Mouse (Mus musculus) stomach, embryonic 16.5 days (tissue): ENCODE data around the gene Cyp4a10. TPM values are rescaled to one million over a fixed set of nuclear protein-coding genes. Genes with fewer than 3 reads are reported as not detected.
"Not testable (repeated sequence)": the region's sequence is repeated elsewhere in the genome, so short reads cannot be mapped to it uniquely, and the experiment has no call there.

Experiments used
- ATAC-seq: fragments of 200-750 bp; cut with Nextera tagmentation; 2 replicates; pipeline ENCODE4 v1.8.0; 2017; ENCODE audit warnings: moderate number of reproducible peaks, moderate TSS enrichment; ENCODE audit not compliant: insufficient read depth, low FRiP score
- H3K27ac ChIP-seq: fragments of 300-500 bp; sonication (generic); 2 replicates; pipeline ENCODE4 v1.5.1; 2014; ENCODE audit warnings: low read length
- H3K27me3 ChIP-seq: fragments of 300-500 bp; sonication (generic); 2 replicates; pipeline ENCODE4 v1.6.1; 2014; ENCODE audit warnings: low read length, control low read depth, mixed read lengths; ENCODE audit not compliant: control insufficient read depth, insufficient read depth
- H3K36me3 ChIP-seq: fragments of 300-500 bp; sonication (generic); 2 replicates; pipeline ENCODE4 v1.6.1; 2014; ENCODE audit warnings: low read length; ENCODE audit not compliant: control insufficient read depth, insufficient read depth
- H3K4me1 ChIP-seq: fragments of 300-500 bp; sonication (generic); 2 replicates; pipeline ENCODE4 v1.6.1; 2014; ENCODE audit warnings: low read length, control low read depth, mixed read lengths; ENCODE audit not compliant: control insufficient read depth, insufficient read depth
- H3K4me2 ChIP-seq: fragments of 300-500 bp; sonication (generic); 2 replicates; pipeline ENCODE4 v1.6.1; 2014; ENCODE audit warnings: low read depth, low read length, mixed read lengths
- H3K4me3 ChIP-seq: fragments of 300-500 bp; sonication (generic); replicated peaks from 2 replicates; pipeline ENCODE4 v1.5.1; 2014; ENCODE audit warnings: mild to moderate bottlenecking, low read length
- H3K9ac ChIP-seq: fragments of 300-500 bp; sonication (generic); 2 replicates; pipeline ENCODE4 v1.6.1; 2014; ENCODE audit warnings: low read length
- H3K9me3 ChIP-seq: fragments of 300-500 bp; sonication (generic); replicated peaks from 2 replicates; pipeline ENCODE4 v1.6.1; 2016; ENCODE audit warnings: low read length, control low read depth; ENCODE audit not compliant: control insufficient read depth
- WGBS: fragments of 180-500 bp; shearing (Covaris S2); extraction: QIAGEN DNeasy Blood & Tissue Kit; methylation state at CpG from one replicate; pipeline ENCODE4 v1.1.7; 2014; 5-methylcytosine and 5-hydroxymethylcytosine counted together
- polyA plus RNA-seq: library from polyadenylated mRNA; unstranded; fragments of >200 nt; fragmentation: Nextera tagmentation; extraction: Ambion mirVana; gene quantifications from 2 replicates; pipeline ENCODE4 v1.2.1, GENCODE M21; 2015

Gene Cyp4a10
- polyA plus RNA-seq, 1 experiment from 2014 or later: 0.08 TPM

- H3K4me3 ChIP-seq: no peak overlapping the region
- WGBS: 45% methylated on average over 1 of the region's 1 CpGs
- H3K9me3 ChIP-seq: no peaks in the 10 kb centered on the region
- no peaks in the 10 kb centered on the region for H3K4me1 ChIP-seq
- no peaks in the 10 kb centered on the region for H3K27me3 ChIP-seq
- no peak overlapping the region for H3K9ac ChIP-seq
- no peak overlapping the region for H3K4me2 ChIP-seq
- H3K27ac ChIP-seq: no peak overlapping the region
- no peak for ATAC-seq
- H3K36me3 ChIP-seq: no peaks in the 10 kb centered on the region
Observed at GRCm38 (mm10) chr4:115545101-115545500, 27.0 kb downstream of the Cyp4a10 start.

GRCm38 (mm10) chr4:115546141-115546828 is 28.2 kb downstream of the Cyp4a10 start:
- 60% methylated on average over 2 of the region's 2 CpGs for WGBS
- Histone ChIP-seq H3K4me2 (no peak overlapping the region), H3K4me3 (no peak overlapping the region), H3K9ac (no peak overlapping the region), H3K36me3 (no peaks in the 10 kb centered on the region), H3K9me3 (no peaks in the 10 kb centered on the region), H3K27me3 (no peaks in the 10 kb centered on the region), H3K27ac (no peak overlapping the region), H3K4me1 (no peaks in the 10 kb centered on the region)
- no peak for ATAC-seq

GRCm38 (mm10) chr4:115552726-115553125 is 34.7 kb downstream of the Cyp4a10 start:
- Histone ChIP-seq H3K27me3 (no peaks in the 10 kb centered on the region), H3K9me3 (no peaks in the 10 kb centered on the region), H3K36me3 (no peaks in the 10 kb centered on the region), H3K4me1 (no peaks in the 10 kb centered on the region), H3K9ac (no peak overlapping the region), H3K4me3 (no peak overlapping the region), H3K4me2 (no peak overlapping the region), H3K27ac (no peak overlapping the region)
- ATAC-seq: no peak
- 83% methylated on average over 3 of the region's 3 CpGs for WGBS

- no peak overlapping the region for H3K4me2 ChIP-seq
- H3K4me1 ChIP-seq: no peaks in the 10 kb centered on the region
- no peaks in the 10 kb centered on the region for H3K9me3 ChIP-seq
- no peaks in the 10 kb centered on the region for H3K27me3 ChIP-seq
- H3K9ac ChIP-seq: no peak overlapping the region
- no peaks in the 10 kb centered on the region for H3K36me3 ChIP-seq
- no peak for ATAC-seq
- WGBS: 58% methylated on average over 2 of the region's 2 CpGs
- no peak overlapping the region for H3K27ac ChIP-seq
- H3K4me3 ChIP-seq: no peak overlapping the region
Observed at GRCm38 (mm10) chr4:115555513-115555912, 37.4 kb downstream of the Cyp4a10 start.

- Histone ChIP-seq H3K27me3 (no peaks in the 10 kb centered on the region), H3K36me3 (no peaks in the 10 kb centered on the region), H3K4me2 (no peak overlapping the region), H3K9me3 (no peaks in the 10 kb centered on the region), H3K4me3 (no peak overlapping the region), H3K9ac (no peak overlapping the region), H3K27ac (no peak overlapping the region), H3K4me1 (no peaks in the 10 kb centered on the region)
- ATAC-seq: no peak
- WGBS: 66% methylated on average over 4 of the region's 4 CpGs
Observed at GRCm38 (mm10) chr4:115557861-115558561, 39.9 kb downstream of the Cyp4a10 start.

- H3K4me3 ChIP-seq, H3K27me3 ChIP-seq, H3K4me1 ChIP-seq, H3K4me2 ChIP-seq, H3K9ac ChIP-seq, H3K9me3 ChIP-seq, H3K36me3 ChIP-seq, ATAC-seq, H3K27ac ChIP-seq: not testable (repeated sequence)
- 65% methylated on average over 5 of the region's 5 CpGs for WGBS
Observed at GRCm38 (mm10) chr4:115561236-115561635, 43.2 kb downstream of the Cyp4a10 start.

- WGBS: 71% methylated on average over 3 of the region's 3 CpGs
- no peaks in the 10 kb centered on the region for H3K4me1 ChIP-seq
- no peak within 1 kb of the TSS for H3K4me2 ChIP-seq
- H3K36me3 ChIP-seq: no peaks in the 10 kb centered on the region
- H3K4me3 ChIP-seq: no peak within 1 kb of the TSS
- H3K9me3 ChIP-seq: no peaks in the 10 kb centered on the region
- H3K27ac ChIP-seq: no peak within 1 kb of the TSS
- ATAC-seq: no peak
- H3K27me3 ChIP-seq: no peaks in the 10 kb centered on the region
- no peak within 1 kb of the TSS for H3K9ac ChIP-seq
Observed at GRCm38 (mm10) chr4:115563401-115563800, 45.3 kb downstream of the Cyp4a10 start, which contains the start of gene Cyp4a31. TSS of gene Cyp4a31 (plus strand) at chr4:115563649.

GRCm38 (mm10) chr4:115564469-115565225 is 46.6 kb downstream of the Cyp4a10 start:
- not testable (repeated sequence) for H3K9ac ChIP-seq, H3K36me3 ChIP-seq, H3K4me1 ChIP-seq, H3K9me3 ChIP-seq, H3K4me3 ChIP-seq, H3K4me2 ChIP-seq, H3K27me3 ChIP-seq, H3K27ac ChIP-seq, ATAC-seq
- WGBS: 63% methylated on average over 6 of the region's 6 CpGs

- no peaks in the 10 kb centered on the region for H3K36me3 ChIP-seq
- H3K4me1 ChIP-seq: no peaks in the 10 kb centered on the region
- no peak overlapping the region for H3K4me3 ChIP-seq
- no peak for ATAC-seq
- no peak overlapping the region for H3K27ac ChIP-seq
- no peak overlapping the region for H3K4me2 ChIP-seq
- H3K27me3 ChIP-seq: no peaks in the 10 kb centered on the region
- WGBS: 77% methylated on average over 3 of the region's 3 CpGs
- no peaks in the 10 kb centered on the region for H3K9me3 ChIP-seq
- no peak overlapping the region for H3K9ac ChIP-seq
Observed at GRCm38 (mm10) chr4:115575255-115575654, 57.2 kb downstream of the Cyp4a10 start.
